Mouse (Mus musculus): Measurements from ENCODE around the gene Atp5l. TPM values are rescaled to one million over a fixed set of nuclear protein-coding genes. Genes with fewer than 3 reads are reported as not detected.
"Not testable (repeated sequence)": the region's sequence is repeated elsewhere in the genome, so short reads cannot be mapped to it uniquely, and the experiment has no call there.

Atp5l gene
- 677 and 753 TPM in 2 replicates for polyA plus RNA-seq (2015; fragmentation: Nextera tagmentation; extraction: Ambion mirVana)

- peaks cover 8% of the 10 kb centered on the region for H3K4me1 ChIP-seq (ENCODE audit: insufficient read depth, low read length)
- peak within 1 kb of the TSS; percentile 97 for H3K27ac ChIP-seq (ENCODE audit: low read length)
- ATAC-seq (ENCODE audit: low FRiP score, low TSS enrichment): peak; percentile 89
- no peaks in the 10 kb centered on the region for H3K36me3 ChIP-seq (ENCODE audit: insufficient read depth, low read length)
- under 1% methylated on average over 48 of the region's 48 CpGs for WGBS
- peak within 1 kb of the TSS; percentile 76 for H3K4me2 ChIP-seq (replicated peaks; ENCODE audit: low read depth, low read length)
- no peaks in the 10 kb centered on the region for H3K9me3 ChIP-seq (ENCODE audit: low read length)
- peak within 1 kb of the TSS; percentile 94 for H3K9ac ChIP-seq (replicated peaks; ENCODE audit: low read length)
- no peaks in the 10 kb centered on the region for H3K27me3 ChIP-seq (ENCODE audit: insufficient read depth, low read length)
- peak within 1 kb of the TSS; percentile 95 for H3K4me3 ChIP-seq (ENCODE audit: low read length)
Measured at GRCm38 (mm10) chr9:44920374-44921122, at the start of gene Atp5l. Gene Atp5l, minus strand, starts transcription at chr9:44920742.

DNA sequence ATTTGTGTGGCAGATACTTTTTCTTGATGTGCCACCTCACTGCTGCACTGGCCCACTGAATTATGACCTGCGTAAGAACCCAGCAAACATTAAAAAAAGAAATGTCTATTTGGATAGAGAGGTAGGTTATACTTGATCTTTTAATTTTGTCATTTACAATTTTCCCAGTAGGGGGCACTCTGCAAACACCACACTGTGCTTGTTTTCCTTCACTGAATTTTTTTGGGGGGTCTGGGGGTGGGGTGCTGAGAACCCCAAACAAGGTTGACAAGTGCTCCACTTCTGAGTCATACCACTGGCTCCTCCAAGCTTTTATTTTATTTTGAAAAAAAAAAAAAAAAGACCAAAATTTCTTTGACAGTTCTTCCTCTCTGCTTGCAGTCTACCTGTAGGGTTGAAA is 48.9 kb upstream of the Atp5l start:
- Histone ChIP-seq H3K36me3 (ENCODE audit: insufficient read depth, low read length) (no peaks in the 10 kb centered on the region), H3K9ac (replicated peaks; ENCODE audit: low read length) (no peak overlapping the region), H3K27ac (ENCODE audit: low read length) (no peak overlapping the region), H3K4me2 (replicated peaks; ENCODE audit: low read depth, low read length) (no peak overlapping the region), H3K4me1 (ENCODE audit: insufficient read depth, low read length) (peaks cover 11% of the 10 kb centered on the region; the same call in 1 of the 2 replicates), H3K9me3 (ENCODE audit: low read length) (no peaks in the 10 kb centered on the region), H3K4me3 (ENCODE audit: low read length) (no peak overlapping the region), H3K27me3 (ENCODE audit: insufficient read depth, low read length) (peaks cover 5% of the 10 kb centered on the region)
- 58% methylated on average over 1 of the region's 1 CpGs for WGBS
- ATAC-seq (ENCODE audit: low FRiP score, low TSS enrichment): no peak

- not testable (repeated sequence) for ATAC-seq (ENCODE audit: low FRiP score, low TSS enrichment); H3K4me2 ChIP-seq (replicated peaks; ENCODE audit: low read depth, low read length); H3K4me3 ChIP-seq (ENCODE audit: low read length); H3K27me3 ChIP-seq (ENCODE audit: insufficient read depth, low read length); H3K27ac ChIP-seq (ENCODE audit: low read length); H3K9ac ChIP-seq (replicated peaks; ENCODE audit: low read length); H3K36me3 ChIP-seq (ENCODE audit: insufficient read depth, low read length); H3K9me3 ChIP-seq (ENCODE audit: low read length)
- WGBS: 83% methylated on average over 5 of the region's 5 CpGs
- H3K4me1 ChIP-seq (ENCODE audit: insufficient read depth, low read length): peaks cover 15% of the 10 kb centered on the region; the same call in 1 of the 2 replicates
Measured at GRCm38 (mm10) chr9:44967763-44968162, 47.2 kb upstream of the Atp5l start.

- Histone ChIP-seq H3K4me2 (replicated peaks; ENCODE audit: low read depth, low read length) (no peak overlapping the region), H3K4me3 (ENCODE audit: low read length) (no peak overlapping the region), H3K27ac (ENCODE audit: low read length) (no peak overlapping the region), H3K9me3 (ENCODE audit: low read length) (no peaks in the 10 kb centered on the region), H3K4me1 (ENCODE audit: insufficient read depth, low read length) (peaks cover 15% of the 10 kb centered on the region; the same call in 1 of the 2 replicates), H3K9ac (replicated peaks; ENCODE audit: low read length) (no peak overlapping the region), H3K27me3 (ENCODE audit: insufficient read depth, low read length) (no peaks in the 10 kb centered on the region), H3K36me3 (ENCODE audit: insufficient read depth, low read length) (peaks cover 3% of the 10 kb centered on the region; the same call in 1 of the 2 replicates)
- ATAC-seq (ENCODE audit: low FRiP score, low TSS enrichment): 0 out of 2 replicates have a peak, but pooled peaks have one; percentile 32
- WGBS: 23% methylated on average over 3 of the region's 3 CpGs
Measured at GRCm38 (mm10) chr9:44966815-44967242, 46.3 kb upstream of the Atp5l start.

- Histone ChIP-seq H3K9me3 (ENCODE audit: low read length) (no peaks in the 10 kb centered on the region), H3K4me2 (replicated peaks; ENCODE audit: low read depth, low read length) (peak overlapping the region; percentile 88), H3K27me3 (ENCODE audit: insufficient read depth, low read length) (no peaks in the 10 kb centered on the region), H3K9ac (replicated peaks; ENCODE audit: low read length) (peak overlapping the region; percentile 63), H3K4me3 (ENCODE audit: low read length) (peak overlapping the region; percentile 76), H3K4me1 (ENCODE audit: insufficient read depth, low read length) (peaks cover 15% of the 10 kb centered on the region; the same call in 1 of the 2 replicates), H3K27ac (ENCODE audit: low read length) (0 out of 2 replicates have a peak overlapping the region, but pooled peaks have one; percentile 52), H3K36me3 (ENCODE audit: insufficient read depth, low read length) (peaks cover 7% of the 10 kb centered on the region; the same call in 1 of the 2 replicates)
- ATAC-seq (ENCODE audit: low FRiP score, low TSS enrichment): peak; percentile 54; the same call in 1 of the 2 replicates
- WGBS: 14% methylated on average over 10 of the region's 10 CpGs
Measured at GRCm38 (mm10) chr9:44965833-44966466, 45.4 kb upstream of the Atp5l start.

DNA sequence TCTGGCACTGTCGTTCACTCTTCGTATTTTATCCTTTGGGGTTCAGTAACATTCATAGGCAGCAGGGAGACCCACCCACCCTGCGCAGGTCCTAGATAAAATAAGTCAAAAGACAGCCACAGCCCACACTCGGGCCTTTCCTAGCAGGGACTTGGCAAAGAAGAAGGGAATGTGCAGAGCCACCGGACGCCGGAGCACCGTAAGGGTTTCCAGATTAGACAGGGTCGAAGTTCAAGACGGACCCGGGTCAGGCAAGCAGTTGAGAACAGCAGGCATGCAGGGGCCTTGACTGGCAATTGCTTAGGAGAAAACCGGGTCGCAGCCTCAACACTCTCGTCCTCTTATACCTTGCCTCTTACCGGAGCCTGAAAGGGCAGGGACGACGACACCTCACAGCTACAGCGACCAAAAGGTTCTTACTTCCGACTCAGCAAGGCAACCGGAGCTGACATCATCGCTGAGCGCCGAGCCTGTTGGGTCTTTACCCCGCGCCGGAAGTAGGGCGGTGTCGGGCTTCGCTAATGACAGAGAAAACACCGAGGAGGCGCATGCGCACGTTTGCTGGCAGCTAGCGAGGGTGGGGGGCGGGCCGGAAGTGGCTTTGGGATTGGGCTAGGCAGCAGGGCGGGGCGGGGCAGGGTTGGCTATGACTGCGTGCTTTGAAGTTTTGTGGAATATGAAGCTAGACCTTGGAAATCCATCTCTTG is 44.7 kb upstream of the Atp5l start, which contains the start of gene Ube4a:
Gene Ube4a (minus strand): TSS at position 475 of the 707 bp plus-strand sequence.
- H3K36me3 ChIP-seq (ENCODE audit: insufficient read depth, low read length): peaks cover 7% of the 10 kb centered on the region; the same call in 1 of the 2 replicates
- H3K4me1 ChIP-seq (ENCODE audit: insufficient read depth, low read length): peaks cover 15% of the 10 kb centered on the region; the same call in 1 of the 2 replicates
- peak within 1 kb of the TSS; percentile 82 for H3K9ac ChIP-seq (replicated peaks; ENCODE audit: low read length)
- no peaks in the 10 kb centered on the region for H3K27me3 ChIP-seq (ENCODE audit: insufficient read depth, low read length)
- WGBS: under 1% methylated on average over 39 of the region's 39 CpGs
- peak within 1 kb of the TSS; percentile 52; the same call in 1 of the 2 replicates for H3K27ac ChIP-seq (ENCODE audit: low read length)
- peak within 1 kb of the TSS; percentile 76 for H3K4me3 ChIP-seq (ENCODE audit: low read length)
- peak; percentile 97 for ATAC-seq (ENCODE audit: low FRiP score, low TSS enrichment)
- H3K4me2 ChIP-seq (replicated peaks; ENCODE audit: low read depth, low read length): peak within 1 kb of the TSS; percentile 91
- H3K9me3 ChIP-seq (ENCODE audit: low read length): no peaks in the 10 kb centered on the region

DNA sequence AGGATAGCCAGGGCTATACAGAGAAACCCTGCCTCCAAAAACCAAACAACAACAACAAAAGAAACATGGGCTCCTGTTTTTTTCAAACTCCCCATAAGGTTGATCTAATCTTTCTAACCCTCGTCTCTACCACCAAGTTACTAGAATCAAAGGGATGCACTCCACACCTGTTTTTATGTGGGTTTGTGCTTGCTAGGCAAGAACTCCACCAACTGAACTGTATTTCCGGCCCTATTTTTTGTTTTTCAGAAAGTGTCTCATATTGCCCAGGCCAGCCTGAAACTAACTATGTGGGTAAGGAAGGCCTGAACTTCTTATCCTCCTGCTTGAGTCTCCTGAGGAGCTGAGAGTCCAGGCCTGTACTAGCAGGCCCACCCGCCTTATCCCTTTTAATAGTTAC is 33.9 kb upstream of the Atp5l start:
- ATAC-seq (ENCODE audit: low FRiP score, low TSS enrichment): no peak
- Histone ChIP-seq H3K4me2 (replicated peaks; ENCODE audit: low read depth, low read length) (no peak overlapping the region), H3K4me3 (ENCODE audit: low read length) (no peak overlapping the region), H3K27me3 (ENCODE audit: insufficient read depth, low read length) (no peaks in the 10 kb centered on the region), H3K36me3 (ENCODE audit: insufficient read depth, low read length) (peaks cover 56% of the 10 kb centered on the region), H3K9ac (replicated peaks; ENCODE audit: low read length) (no peak overlapping the region), H3K9me3 (ENCODE audit: low read length) (no peaks in the 10 kb centered on the region), H3K4me1 (ENCODE audit: insufficient read depth, low read length) (no peaks in the 10 kb centered on the region), H3K27ac (ENCODE audit: low read length) (no peak overlapping the region)
- 91% methylated on average over 3 of the region's 3 CpGs for WGBS

- no peak for ATAC-seq (ENCODE audit: low FRiP score, low TSS enrichment)
- Histone ChIP-seq H3K9me3 (ENCODE audit: low read length) (no peaks in the 10 kb centered on the region), H3K9ac (replicated peaks; ENCODE audit: low read length) (no peak overlapping the region), H3K4me3 (ENCODE audit: low read length) (no peak overlapping the region), H3K4me1 (ENCODE audit: insufficient read depth, low read length) (no peaks in the 10 kb centered on the region), H3K27ac (ENCODE audit: low read length) (no peak overlapping the region), H3K4me2 (replicated peaks; ENCODE audit: low read depth, low read length) (no peak overlapping the region), H3K36me3 (ENCODE audit: insufficient read depth, low read length) (peaks cover 56% of the 10 kb centered on the region), H3K27me3 (ENCODE audit: insufficient read depth, low read length) (no peaks in the 10 kb centered on the region)
- WGBS: 87% methylated on average over 5 of the region's 5 CpGs
Measured at GRCm38 (mm10) chr9:44947836-44948235, 27.3 kb upstream of the Atp5l start.

- WGBS: 95% methylated on average over 7 of the region's 7 CpGs
- no peak overlapping the region for H3K4me3 ChIP-seq (ENCODE audit: low read length)
- H3K9ac ChIP-seq (replicated peaks; ENCODE audit: low read length): no peak overlapping the region
- H3K9me3 ChIP-seq (ENCODE audit: low read length): no peaks in the 10 kb centered on the region
- H3K4me1 ChIP-seq (ENCODE audit: insufficient read depth, low read length): no peaks in the 10 kb centered on the region
- H3K27ac ChIP-seq (ENCODE audit: low read length): no peak overlapping the region
- no peak overlapping the region for H3K4me2 ChIP-seq (replicated peaks; ENCODE audit: low read depth, low read length)
- H3K27me3 ChIP-seq (ENCODE audit: insufficient read depth, low read length): no peaks in the 10 kb centered on the region
- peaks cover 57% of the 10 kb centered on the region for H3K36me3 ChIP-seq (ENCODE audit: insufficient read depth, low read length)
- no peak for ATAC-seq (ENCODE audit: low FRiP score, low TSS enrichment)
Measured at GRCm38 (mm10) chr9:44946185-44946695, 25.7 kb upstream of the Atp5l start.

Measured in kidney, embryonic 16.5 days (tissue).